Mouse (Mus musculus) lung, postnatal 0 days (tissue): ENCODE results near the gene Synpo2l. TPM values are rescaled to one million over a fixed set of nuclear protein-coding genes. Genes with fewer than 3 reads are reported as not detected.
A peak's percentile ranks its signal among the peaks of the same experiment; 100 is the strongest.

Experiments
- ATAC-seq: fragments of 200-750 bp; cut with Nextera tagmentation; 2 replicates; pipeline ENCODE4 v1.8.0; 2017; ENCODE audit warnings: moderate library complexity
- DNase-seq: peaks from one replicate; pipeline ENCODE4 v3.0.0-alpha.2; 2016; ENCODE audit warnings: low spot score
- H3K27ac ChIP-seq: fragments of 300-500 bp; sonication (generic); 2 replicates; pipeline ENCODE4 v1.5.1; 2014; ENCODE audit warnings: antibody characterized with exemption, mild to moderate bottlenecking, low read length, mixed read lengths
- H3K27me3 ChIP-seq: fragments of 300-500 bp; sonication (generic); replicated peaks from 2 replicates; pipeline ENCODE4 v1.6.1; 2014; ENCODE audit warnings: low read length, mixed read lengths; ENCODE audit not compliant: insufficient read depth
- H3K36me3 ChIP-seq: fragments of 300-500 bp; sonication (generic); 2 replicates; pipeline ENCODE4 v1.6.1; 2014; ENCODE audit warnings: low read length, mixed read lengths; ENCODE audit not compliant: insufficient read depth
- H3K4me1 ChIP-seq: fragments of 300-500 bp; sonication (generic); 2 replicates; pipeline ENCODE4 v1.6.1; 2014; ENCODE audit warnings: antibody characterized with exemption, low read depth, low read length, mixed read lengths; ENCODE audit not compliant: insufficient read depth
- H3K4me2 ChIP-seq: fragments of 300-500 bp; sonication (generic); replicated peaks from 2 replicates; pipeline ENCODE4 v1.6.1; 2014; ENCODE audit warnings: low read depth, mild to moderate bottlenecking, low read length, moderate library complexity, mixed read lengths
- H3K4me3 ChIP-seq: fragments of 300-500 bp; sonication (generic); 2 replicates; pipeline ENCODE4 v1.5.1; 2014; ENCODE audit warnings: low read depth, low read length
- H3K9ac ChIP-seq: fragments of 300-500 bp; sonication (generic); replicated peaks from 2 replicates; pipeline ENCODE4 v1.6.1; 2014; ENCODE audit warnings: low read depth, mild to moderate bottlenecking
- H3K9me3 ChIP-seq: fragments of 300-500 bp; sonication (generic); 2 replicates; pipeline ENCODE4 v1.6.1; 2016; ENCODE audit warnings: low read length, mixed read lengths
- CTCF ChIP-seq: IDR thresholded peaks from 2 replicates; pipeline ENCODE4 v1.5.1; 2016; ENCODE audit warnings: antibody characterized with exemption, mild to moderate bottlenecking
- EP300 ChIP-seq: IDR thresholded peaks from 2 replicates; pipeline ENCODE4 v1.6.1; 2016; ENCODE audit warnings: antibody characterized with exemption, mild to moderate bottlenecking, control low read depth
- WGBS: fragments of 180-500 bp; shearing (Covaris S2); extraction: QIAGEN DNeasy Blood & Tissue Kit; methylation state at CpG from one replicate; pipeline ENCODE4 v1.1.7; 2014; 5-methylcytosine and 5-hydroxymethylcytosine counted together
- polyA plus RNA-seq: library from polyadenylated mRNA; unstranded; fragments of >200 nt; fragmentation: Nextera tagmentation; extraction: Ambion mirVana; gene quantifications from 2 replicates; pipeline ENCODE4 v1.2.1, GENCODE M21; 2015

The Synpo2l gene
- polyA plus RNA-seq, 1 experiment from 2014 or later, result 0.63 TPM

DNA sequence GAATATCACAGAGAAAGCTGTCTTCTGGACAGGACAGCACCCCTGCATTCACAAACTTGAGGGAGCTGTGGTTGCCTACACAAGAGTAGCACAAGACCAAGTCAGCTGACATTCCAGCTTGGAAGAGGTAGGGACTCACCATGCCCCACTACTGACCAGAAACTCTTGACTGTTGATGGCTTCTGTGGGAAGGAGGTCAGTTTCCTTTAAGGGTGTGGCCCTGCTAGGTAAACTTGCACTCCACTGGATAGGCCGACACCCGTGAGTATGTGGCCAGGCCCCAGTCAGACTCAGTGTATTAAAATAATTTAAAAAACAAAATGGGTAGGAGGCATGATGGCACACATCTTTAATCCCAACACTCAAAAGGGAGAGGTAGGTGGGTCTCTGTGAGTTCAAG, 32.6 kb downstream of the Synpo2l start:
- Histone ChIP-seq H3K27me3 (no peaks in the 10 kb centered on the region), H3K9me3 (no peaks in the 10 kb centered on the region), H3K36me3 (no peaks in the 10 kb centered on the region), H3K4me1 (peaks cover 2% of the 10 kb centered on the region; the same call in 1 of the 2 replicates), H3K4me3 (no peak overlapping the region), H3K9ac (no peak overlapping the region), H3K27ac (no peak overlapping the region), H3K4me2 (no peak overlapping the region)
- ATAC-seq (peak; percentile 54), DNase-seq (peak; percentile 46)
- TF ChIP-seq CTCF (no peak), EP300 (no peak)
- WGBS, result 62% methylated on average over 2 of the region's 2 CpGs

GRCm38 (mm10) chr14:20631253-20631652, 36.9 kb downstream of the Synpo2l start:
- WGBS, result 27% methylated on average over 4 of the region's 4 CpGs
- Histone ChIP-seq H3K4me3 (no peak overlapping the region), H3K9ac (no peak overlapping the region), H3K4me2 (no peak overlapping the region), H3K27ac (peak overlapping the region; percentile 55; the same call in 1 of the 2 replicates), H3K36me3 (no peaks in the 10 kb centered on the region), H3K9me3 (no peaks in the 10 kb centered on the region), H3K4me1 (no peaks in the 10 kb centered on the region), H3K27me3 (no peaks in the 10 kb centered on the region)
- ATAC-seq (peak; percentile 96), DNase-seq (peak; percentile 92)
- TF ChIP-seq CTCF (no peak), EP300 (peak; percentile 76)

GRCm38 (mm10) chr14:20626971-20627370, 41.2 kb downstream of the Synpo2l start:
- Histone ChIP-seq H3K36me3 (no peaks in the 10 kb centered on the region), H3K9ac (no peak overlapping the region), H3K4me2 (no peak overlapping the region), H3K27me3 (no peaks in the 10 kb centered on the region), H3K4me1 (no peaks in the 10 kb centered on the region), H3K27ac (no peak overlapping the region), H3K4me3 (no peak overlapping the region), H3K9me3 (no peaks in the 10 kb centered on the region)
- ATAC-seq (no peak), DNase-seq (no peak)
- no peak for TF ChIP-seq CTCF
- TF ChIP-seq EP300, result no peak
- WGBS, result 82% methylated on average over 3 of the region's 3 CpGs

DNA sequence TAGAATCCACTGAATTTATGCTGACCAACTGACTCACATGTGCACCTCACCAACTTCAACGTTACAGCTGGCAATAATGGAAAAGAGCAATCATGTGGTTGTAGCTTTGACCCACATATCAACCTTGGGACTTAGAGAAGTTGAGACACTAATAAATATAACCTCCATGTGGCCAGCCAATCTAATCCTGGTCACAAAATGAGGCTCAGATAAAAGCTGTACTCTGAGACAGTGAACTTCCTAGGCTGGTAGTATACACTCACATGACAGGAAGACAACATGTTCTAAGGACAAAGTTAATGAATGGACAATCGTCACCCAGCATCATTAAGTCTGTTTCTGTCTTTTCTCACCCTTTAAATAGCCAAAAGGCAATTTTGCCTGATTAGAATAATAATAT, 41.7 kb downstream of the Synpo2l start:
- no peak for ATAC-seq
- 65% methylated on average over 2 of the region's 2 CpGs for WGBS

GRCm38 (mm10) chr14:20622907-20623306, 45.2 kb downstream of the Synpo2l start:
- 0 out of 2 replicates have a peak, but pooled peaks cover 3% of the 10 kb centered on the region for H3K4me1 ChIP-seq
- no peaks in the 10 kb centered on the region for H3K27me3 ChIP-seq
- ATAC-seq (no peak), DNase-seq (no peak)
- H3K36me3 ChIP-seq, result no peaks in the 10 kb centered on the region
- H3K27ac ChIP-seq, result no peak overlapping the region
- H3K4me3 ChIP-seq, result no peak overlapping the region
- no peaks in the 10 kb centered on the region for H3K9me3 ChIP-seq
- no peak overlapping the region for H3K4me2 ChIP-seq
- no peak overlapping the region for H3K9ac ChIP-seq
- 94% methylated on average over 3 of the region's 3 CpGs for WGBS
- TF ChIP-seq CTCF (no peak), EP300 (no peak)

More for the DNA sequence above, 41.7 kb downstream of the Synpo2l start:
- Histone ChIP-seq H3K9ac (no peak overlapping the region), H3K4me2 (no peak overlapping the region), H3K9me3 (no peaks in the 10 kb centered on the region), H3K27me3 (no peaks in the 10 kb centered on the region), H3K36me3 (no peaks in the 10 kb centered on the region), H3K27ac (no peak overlapping the region), H3K4me3 (no peak overlapping the region), H3K4me1 (no peaks in the 10 kb centered on the region)
- no peak for DNase-seq
- TF ChIP-seq EP300, result no peak
- no peak for TF ChIP-seq CTCF

DNA sequence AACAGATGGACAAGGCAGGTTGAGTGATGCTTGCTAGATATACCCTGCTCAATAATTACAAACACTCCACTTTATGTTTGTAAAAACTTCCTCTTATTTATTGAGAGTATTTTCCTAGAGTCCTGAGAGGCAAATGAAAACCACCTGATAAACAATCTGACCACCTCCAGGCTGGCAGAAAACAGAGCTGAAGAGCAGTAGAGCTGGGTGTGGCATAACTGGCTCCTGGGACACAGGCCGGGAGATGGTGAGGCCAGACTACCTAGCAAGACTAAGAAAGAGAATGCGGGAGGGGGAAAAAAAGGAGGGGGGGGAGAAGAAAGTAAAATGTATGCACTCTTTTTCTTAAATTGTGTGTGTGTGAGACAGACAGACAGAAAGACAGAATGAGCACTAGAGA, 45.7 kb downstream of the Synpo2l start:
- H3K4me2 ChIP-seq, result no peak overlapping the region
- H3K4me1 ChIP-seq, result 0 out of 2 replicates have a peak, but pooled peaks cover 3% of the 10 kb centered on the region
- no peaks in the 10 kb centered on the region for H3K36me3 ChIP-seq
- H3K9me3 ChIP-seq, result no peaks in the 10 kb centered on the region
- H3K27ac ChIP-seq, result no peak overlapping the region
- no peaks in the 10 kb centered on the region for H3K27me3 ChIP-seq
- ATAC-seq (no peak), DNase-seq (no peak)
- 83% methylated on average over 2 of the region's 2 CpGs for WGBS
- H3K9ac ChIP-seq, result no peak overlapping the region
- TF ChIP-seq EP300, result no peak
- no peak for TF ChIP-seq CTCF
- no peak overlapping the region for H3K4me3 ChIP-seq

- ATAC-seq (no peak), DNase-seq (no peak)
- Histone ChIP-seq H3K36me3 (no peaks in the 10 kb centered on the region), H3K27me3 (no peaks in the 10 kb centered on the region), H3K27ac (no peak overlapping the region), H3K4me2 (no peak overlapping the region), H3K4me1 (0 out of 2 replicates have a peak, but pooled peaks cover 3% of the 10 kb centered on the region), H3K9ac (no peak overlapping the region), H3K4me3 (no peak overlapping the region), H3K9me3 (no peaks in the 10 kb centered on the region)
- no peak for TF ChIP-seq CTCF
- TF ChIP-seq EP300, result no peak
- 84% methylated on average over 2 of the region's 2 CpGs for WGBS
Observed at GRCm38 (mm10) chr14:20621903-20622302, 46.3 kb downstream of the Synpo2l start.
